Mouse (Mus musculus) layer of hippocampus, adult 9-11 months (tissue): ENCODE measurements around the gene Dand5.
"Not testable (repeated sequence)": the region's sequence is repeated elsewhere in the genome, so short reads cannot be mapped to it uniquely, and the experiment has no call there.

Experiments
- DNase-seq: peaks from one replicate; pipeline ENCODE4 v3.0.0; 2022

Gene Dand5

GRCm38 (mm10) chr8:84834002-84834865 lies 11.6 kb upstream of the Dand5 start:
- DNase-seq: no peak

GRCm38 (mm10) chr8:84832759-84833742 lies 10.4 kb upstream of the Dand5 start:
- DNase-seq: no peak

GRCm38 (mm10) chr8:84832034-84832717 lies 9.6 kb upstream of the Dand5 start:
- peak; percentile 71 for DNase-seq

- DNase-seq: no peak
Observed at GRCm38 (mm10) chr8:84831490-84831889, 8.9 kb upstream of the Dand5 start, which contains the start of gene Gadd45gip1. Gene Gadd45gip1 (plus strand): TSS chr8:84831522.

- DNase-seq: not testable (repeated sequence)
Observed at GRCm38 (mm10) chr8:84826518-84826917, 3.9 kb upstream of the Dand5 start.

- DNase-seq: no peak
Observed at GRCm38 (mm10) chr8:84825636-84826035, 3.0 kb upstream of the Dand5 start.

- DNase-seq: no peak
Observed at GRCm38 (mm10) chr8:84823653-84824052, 1.0 kb upstream of the Dand5 start.

GRCm38 (mm10) chr8:84816117-84816516 lies 6.5 kb downstream of the Dand5 start:
- no peak for DNase-seq

GRCm38 (mm10) chr8:84815547-84815946 lies 7.1 kb downstream of the Dand5 start:
- DNase-seq: peak; percentile 93

GRCm38 (mm10) chr8:84814555-84815441 lies 7.8 kb downstream of the Dand5 start:
- DNase-seq: no peak

GRCm38 (mm10) chr8:84814240-84814554 lies 8.4 kb downstream of the Dand5 start:
- no peak for DNase-seq

GRCm38 (mm10) chr8:84813830-84814229 lies 8.8 kb downstream of the Dand5 start:
- DNase-seq: no peak

GRCm38 (mm10) chr8:84813059-84813458 lies 9.6 kb downstream of the Dand5 start:
- no peak for DNase-seq

- DNase-seq: no peak
Observed at GRCm38 (mm10) chr8:84811303-84811702, 11.3 kb downstream of the Dand5 start.

- DNase-seq: peak; percentile 96
Observed at GRCm38 (mm10) chr8:84810896-84811295, 11.7 kb downstream of the Dand5 start.

GRCm38 (mm10) chr8:84809941-84810280 lies 12.7 kb downstream of the Dand5 start:
- DNase-seq: no peak

- no peak for DNase-seq
Observed at GRCm38 (mm10) chr8:84809109-84809940, 13.3 kb downstream of the Dand5 start.

- no peak for DNase-seq
Observed at GRCm38 (mm10) chr8:84806031-84806430, 16.6 kb downstream of the Dand5 start.

- peak; percentile 65 for DNase-seq
Observed at GRCm38 (mm10) chr8:84799999-84800831, 22.4 kb downstream of the Dand5 start, which contains the start of gene Nfix. Gene Nfix (minus strand): TSS chr8:84800344.
